Mouse (Mus musculus) spleen, adult 2 months (tissue): ENCODE data around the gene Cdx2. TPM values are rescaled to one million over a fixed set of nuclear protein-coding genes. Genes with fewer than 3 reads are reported as not detected.

Experiments
- DNase-seq, 2 experiments: peaks; one replicate each; pipeline versions ENCODE4 v3.0.0 to v3.0.0-alpha.2; 2012 to 2021; ENCODE audit warnings: low spot score in 2 of 2, low read depth in 1 of 2
- H3K27ac ChIP-seq: fragments of 200-500 bp; 2 replicates; pipeline ENCODE4 v1.5.1; 2012; ENCODE audit warnings: low read length, inconsistent platforms; ENCODE audit not compliant: insufficient read depth
- H3K27me3 ChIP-seq: fragments of 200-500 bp; 2 replicates; pipeline ENCODE4 v1.6.1; 2012; ENCODE audit warnings: mild to moderate bottlenecking, moderate library complexity, low read length, inconsistent platforms; ENCODE audit not compliant: control insufficient read depth, insufficient read depth
- H3K36me3 ChIP-seq: fragments of 200-500 bp; 2 replicates; pipeline ENCODE4 v1.6.1; 2012; ENCODE audit warnings: mild to moderate bottlenecking, low read length, inconsistent platforms; ENCODE audit not compliant: control insufficient read depth, insufficient read depth
- H3K4me1 ChIP-seq: fragments of 200-500 bp; 2 replicates; pipeline ENCODE4 v1.6.1; 2011; ENCODE audit warnings: inconsistent platforms; ENCODE audit not compliant: control insufficient read depth, insufficient read depth, insufficient read length
- H3K4me3 ChIP-seq: fragments of 200-500 bp; 2 replicates; pipeline ENCODE4 v1.5.1; 2011; ENCODE audit warnings: mild to moderate bottlenecking, inconsistent platforms; ENCODE audit not compliant: insufficient read depth, insufficient read length; ENCODE audit errors: extremely low read depth
- CTCF ChIP-seq: fragments of 200-500 bp; IDR thresholded peaks from 2 replicates; pipeline ENCODE4 v1.5.1; 2011; ENCODE audit warnings: mild to moderate bottlenecking, inconsistent platforms; ENCODE audit not compliant: insufficient read depth, insufficient read length, insufficient replicate concordance; ENCODE audit errors: extremely low read depth
- POLR2A ChIP-seq: fragments of 200-500 bp; IDR thresholded peaks from 2 replicates; pipeline ENCODE4 v1.6.1; 2011; ENCODE audit warnings: low read depth, low read length, inconsistent platforms
- WGBS: fragments of 180-500 bp; shearing (Covaris S2); methylation state at CpG from one replicate; pipeline ENCODE4 v1.1.7; 2018; 5-methylcytosine and 5-hydroxymethylcytosine counted together
- polyA plus RNA-seq: library from polyadenylated mRNA; depleted of rRNA; stranded (reverse); fragments of >200 nt; gene quantifications from 2 replicates; pipeline ENCODE4 v1.2.3, GENCODE M21; 2012

Gene Cdx2
- polyA plus RNA-seq, 1 experiment: not detected

DNA sequence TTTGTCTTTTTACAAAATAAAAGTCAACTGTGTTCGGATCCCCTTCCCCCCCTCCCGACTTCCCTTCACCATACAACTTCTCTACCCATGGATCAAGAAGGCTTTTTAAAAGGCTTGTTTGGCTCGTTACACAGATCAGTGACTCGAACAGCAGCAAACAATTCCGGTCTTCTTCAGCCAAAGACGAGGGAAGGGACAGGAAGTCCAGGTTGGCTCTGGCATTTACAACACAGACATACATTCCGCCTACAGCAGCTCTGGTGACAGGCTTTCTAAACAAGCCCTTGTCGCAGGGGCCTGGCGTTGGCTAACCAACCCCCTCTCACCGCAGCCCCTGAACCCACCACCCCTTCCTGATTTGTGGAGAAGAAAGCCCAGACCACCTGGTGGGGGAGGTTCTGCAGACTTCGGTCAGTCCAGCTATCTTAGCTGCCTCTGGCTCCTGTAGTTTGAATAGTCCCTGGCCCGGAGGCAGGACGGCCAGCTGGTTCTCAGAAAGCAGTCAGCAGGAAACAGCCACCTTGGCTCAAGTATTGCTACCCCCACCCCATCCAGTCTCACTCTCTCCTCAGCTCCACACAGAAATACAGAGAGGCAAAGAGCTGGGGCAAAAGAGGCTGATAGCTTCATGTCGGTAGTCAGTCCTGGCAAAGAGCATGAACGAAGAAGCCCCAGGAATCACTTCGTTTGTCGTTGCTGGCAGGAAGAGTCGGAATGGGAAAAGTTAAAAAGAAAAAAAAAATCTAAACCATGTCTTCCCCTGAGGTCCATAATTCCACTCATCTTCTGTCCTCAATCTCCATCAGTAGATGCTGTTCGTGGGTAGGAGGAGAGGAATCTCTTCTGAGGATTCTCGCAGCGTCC, 5.9 kb downstream of the Cdx2 start:
- Histone ChIP-seq H3K27me3 (peaks cover 42% of the 10 kb centered on the region), H3K27ac (no peak overlapping the region), H3K36me3 (no peaks in the 10 kb centered on the region), H3K4me3 (no peak overlapping the region), H3K4me1 (peaks cover 3% of the 10 kb centered on the region)
- no peak for DNase-seq
- WGBS: 6% methylated on average over 21 of the region's 21 CpGs
- no peak for TF ChIP-seq CTCF
- TF ChIP-seq POLR2A: no peak

DNA sequence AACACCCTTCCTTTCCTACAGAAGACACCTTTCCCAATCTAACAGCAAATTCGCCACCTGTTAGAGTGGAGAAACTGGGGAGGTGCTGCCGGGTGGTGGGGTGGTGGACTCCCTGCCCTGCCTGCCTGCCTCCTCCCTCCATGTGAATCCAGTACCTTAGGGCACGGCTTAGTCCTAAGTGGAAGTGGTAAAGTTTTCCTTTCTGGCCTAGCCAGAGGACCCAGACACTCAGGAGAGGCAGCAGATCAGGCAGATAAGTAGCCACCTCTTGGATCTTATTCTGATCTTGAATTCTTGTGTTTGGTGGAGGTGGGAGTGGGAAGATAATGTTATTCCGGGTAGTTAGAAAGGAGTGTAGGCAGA, 7.1 kb downstream of the Cdx2 start:
- peaks cover 3% of the 10 kb centered on the region; the same call in 1 of the 2 replicates for H3K4me1 ChIP-seq
- no peaks in the 10 kb centered on the region for H3K36me3 ChIP-seq
- TF ChIP-seq POLR2A (no peak), CTCF (no peak)
- DNase-seq: no peak
- no peak overlapping the region for H3K27ac ChIP-seq
- H3K4me3 ChIP-seq: no peak overlapping the region
- 10% methylated on average over 4 of the region's 4 CpGs for WGBS
- H3K27me3 ChIP-seq: peaks cover 33% of the 10 kb centered on the region

DNA sequence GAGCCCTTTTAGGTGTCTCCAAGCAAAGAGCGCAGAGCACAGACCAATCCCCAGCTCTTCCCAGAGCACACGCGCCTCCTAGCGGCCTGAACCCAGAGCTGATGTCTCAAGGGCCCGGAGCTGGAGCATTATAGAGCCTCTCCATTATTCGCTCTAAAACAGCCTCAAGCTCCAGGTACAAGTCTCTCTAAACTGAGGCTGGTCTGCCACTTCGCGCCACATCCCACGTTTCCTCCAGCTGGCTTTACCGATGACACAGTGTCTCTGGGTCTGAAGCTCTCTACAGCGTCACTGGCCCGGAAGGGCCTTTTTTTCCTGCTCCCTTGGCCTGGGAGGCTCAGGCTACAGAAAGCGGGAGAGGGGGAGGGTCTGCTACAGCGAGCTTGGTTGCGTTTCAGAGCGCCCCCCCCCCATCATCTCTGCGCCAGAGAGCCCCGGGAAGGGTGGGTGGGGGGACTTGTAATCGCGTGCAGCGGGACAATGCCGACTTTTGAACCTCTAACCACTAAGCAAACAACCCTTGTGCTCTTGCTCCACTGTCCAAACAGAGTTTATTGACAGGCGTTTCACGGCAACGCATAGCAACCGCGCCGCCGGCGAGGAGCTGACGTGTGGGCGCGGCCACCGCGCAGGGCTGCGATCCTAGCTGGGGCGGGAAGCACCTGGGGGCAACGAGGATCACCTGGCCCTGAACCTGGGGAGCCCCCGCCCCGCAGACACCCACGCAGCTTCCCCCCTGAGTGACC, 7.6 kb downstream of the Cdx2 start:
- Histone ChIP-seq H3K4me1 (peaks cover 3% of the 10 kb centered on the region; the same call in 1 of the 2 replicates), H3K4me3 (no peak overlapping the region), H3K27me3 (peaks cover 27% of the 10 kb centered on the region), H3K27ac (no peak overlapping the region), H3K36me3 (no peaks in the 10 kb centered on the region)
- TF ChIP-seq CTCF (peak; percentile 60; the same call in 1 of the 2 replicates), POLR2A (no peak)
- no peak for DNase-seq
- 4% methylated on average over 41 of the region's 41 CpGs for WGBS

DNA sequence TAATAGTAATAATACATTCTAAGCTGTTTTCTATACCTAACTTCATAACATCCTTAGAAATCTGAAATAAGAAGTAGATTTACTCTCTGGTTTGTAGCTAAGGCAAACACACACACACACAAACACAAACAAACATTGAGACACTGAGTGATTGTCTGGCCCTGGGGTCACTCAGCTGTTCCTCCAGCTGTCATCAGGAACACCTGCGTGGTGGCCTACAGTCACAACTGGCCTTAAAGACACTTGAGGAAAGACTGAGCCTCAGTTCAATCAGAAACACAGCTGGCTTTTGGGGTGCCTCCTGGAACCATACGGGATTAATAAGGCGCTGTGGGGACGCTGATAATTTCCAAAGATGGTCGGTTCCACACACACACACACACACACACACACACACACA, 9.8 kb downstream of the Cdx2 start:
- Histone ChIP-seq H3K36me3 (no peaks in the 10 kb centered on the region), H3K4me3 (no peak overlapping the region), H3K27ac (no peak overlapping the region), H3K27me3 (peaks cover 22% of the 10 kb centered on the region), H3K4me1 (peaks cover 3% of the 10 kb centered on the region; the same call in 1 of the 2 replicates)
- 67% methylated on average over 5 of the region's 5 CpGs for WGBS
- no peak for DNase-seq
- TF ChIP-seq POLR2A (no peak), CTCF (no peak)

DNA sequence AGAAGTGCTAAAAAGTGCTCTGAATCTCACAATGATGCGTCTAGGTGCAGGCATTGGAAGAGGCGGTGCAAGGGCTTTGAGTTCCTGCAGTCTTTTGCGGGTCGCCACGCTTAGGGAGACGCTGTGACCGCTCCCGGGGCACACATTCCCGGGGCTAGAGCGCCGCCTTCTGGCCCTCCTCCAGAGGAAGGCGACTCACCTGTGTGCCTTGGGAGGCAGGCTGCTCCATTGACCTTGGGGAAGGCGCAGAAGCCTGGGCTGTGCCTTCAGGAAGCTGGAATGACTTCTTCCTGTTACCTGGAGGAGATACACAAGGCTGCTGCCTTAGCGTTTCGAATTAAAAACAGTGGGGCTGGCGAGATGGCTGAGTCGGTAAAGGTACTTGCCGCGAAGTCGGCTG, 12.9 kb downstream of the Cdx2 start:
- DNase-seq: no peak
- TF ChIP-seq POLR2A: no peak
- TF ChIP-seq CTCF: no peak
- Histone ChIP-seq H3K36me3 (no peaks in the 10 kb centered on the region), H3K4me1 (no peaks in the 10 kb centered on the region), H3K27me3 (peaks cover 3% of the 10 kb centered on the region; the same call in 1 of the 2 replicates), H3K27ac (no peak overlapping the region), H3K4me3 (no peak overlapping the region)
- WGBS: 19% methylated on average over 20 of the region's 20 CpGs

DNA sequence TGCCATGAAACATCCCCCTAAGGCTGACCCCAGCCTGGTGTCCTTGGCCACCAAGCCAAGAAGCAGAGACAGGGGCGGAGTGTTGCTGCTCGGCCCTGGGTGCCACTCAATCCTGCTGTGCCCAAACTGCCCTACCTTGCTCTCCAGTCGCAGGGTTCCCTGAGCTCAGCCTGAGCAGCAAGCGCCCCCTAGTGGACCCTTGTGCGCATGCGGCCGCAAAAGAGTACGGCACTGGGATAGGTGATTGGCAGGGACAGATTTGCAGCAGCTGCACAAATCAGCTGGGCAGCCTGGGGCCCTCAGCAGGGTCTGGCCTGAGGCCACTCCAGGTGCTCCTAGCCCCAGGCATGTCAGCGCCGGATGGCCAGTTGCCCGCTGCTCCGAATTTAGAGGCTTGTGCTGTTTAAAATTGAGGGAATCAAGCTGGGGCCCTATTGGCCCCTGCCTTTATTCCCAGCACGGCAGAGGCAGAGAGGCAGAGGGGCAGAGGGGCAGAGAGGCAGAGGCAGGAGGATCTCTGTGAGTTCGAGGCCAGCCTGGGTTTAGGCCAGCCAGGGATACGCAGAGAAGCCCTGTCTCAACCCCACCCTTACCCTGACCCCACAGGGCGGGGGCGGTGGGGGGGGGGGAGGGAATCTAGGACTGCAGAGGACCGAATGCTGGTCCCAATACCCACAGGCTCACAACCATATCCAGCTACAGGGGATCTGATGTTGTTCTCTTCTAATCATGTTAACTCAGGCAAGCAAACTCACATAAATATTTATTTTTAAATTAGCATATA, 13.8 kb downstream of the Cdx2 start:
- WGBS: 21% methylated on average over 18 of the region's 18 CpGs
- peaks cover 3% of the 10 kb centered on the region; the same call in 1 of the 2 replicates for H3K27me3 ChIP-seq
- peak; percentile 29 to 44 for DNase-seq
- no peaks in the 10 kb centered on the region for H3K4me1 ChIP-seq
- H3K4me3 ChIP-seq: no peak overlapping the region
- H3K27ac ChIP-seq: no peak overlapping the region
- H3K36me3 ChIP-seq: no peaks in the 10 kb centered on the region
- TF ChIP-seq POLR2A: no peak
- TF ChIP-seq CTCF: peak; percentile 93
